Mouse (Mus musculus): ENCODE measurements around the gene Mcub. TPM values are rescaled to one million over a fixed set of nuclear protein-coding genes. Genes with fewer than 3 reads are reported as not detected.

The Mcub gene
- polyA plus RNA-seq, 1 experiment from 2014 or later = 3.9 TPM

DNA sequence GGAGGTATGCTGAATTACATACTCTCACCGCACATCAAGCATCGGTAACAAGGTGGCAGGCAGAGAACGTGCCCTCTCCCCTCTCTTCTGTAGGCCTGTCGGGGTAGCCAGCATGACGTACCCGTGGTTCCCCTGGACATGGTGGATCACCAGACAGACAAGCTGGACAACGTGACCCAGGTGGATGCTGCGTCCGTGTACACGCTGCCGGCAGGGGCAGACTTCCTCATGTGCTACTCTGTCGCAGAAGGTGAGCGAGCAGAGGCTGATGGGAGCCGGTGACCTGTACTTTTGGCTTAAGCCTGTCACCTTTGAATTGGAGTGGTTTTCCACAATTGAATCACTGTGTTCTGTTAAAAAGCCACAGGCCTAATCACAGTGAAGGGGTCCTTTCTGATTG lies 58.0 kb downstream of the Mcub start:
- Histone ChIP-seq H3K36me3 (replicated peaks) (no peaks in the 10 kb centered on the region), H3K4me1 (no peaks in the 10 kb centered on the region), H3K4me3 (no peak overlapping the region), H3K27ac (no peak overlapping the region), H3K9ac (no peak overlapping the region), H3K9me3 (no peaks in the 10 kb centered on the region), H3K4me2 (no peak overlapping the region), H3K27me3 (replicated peaks) (no peaks in the 10 kb centered on the region)
- no peak for ATAC-seq (replicated peaks)
- WGBS = 94% methylated on average over 14 of the region's 14 CpGs

DNA sequence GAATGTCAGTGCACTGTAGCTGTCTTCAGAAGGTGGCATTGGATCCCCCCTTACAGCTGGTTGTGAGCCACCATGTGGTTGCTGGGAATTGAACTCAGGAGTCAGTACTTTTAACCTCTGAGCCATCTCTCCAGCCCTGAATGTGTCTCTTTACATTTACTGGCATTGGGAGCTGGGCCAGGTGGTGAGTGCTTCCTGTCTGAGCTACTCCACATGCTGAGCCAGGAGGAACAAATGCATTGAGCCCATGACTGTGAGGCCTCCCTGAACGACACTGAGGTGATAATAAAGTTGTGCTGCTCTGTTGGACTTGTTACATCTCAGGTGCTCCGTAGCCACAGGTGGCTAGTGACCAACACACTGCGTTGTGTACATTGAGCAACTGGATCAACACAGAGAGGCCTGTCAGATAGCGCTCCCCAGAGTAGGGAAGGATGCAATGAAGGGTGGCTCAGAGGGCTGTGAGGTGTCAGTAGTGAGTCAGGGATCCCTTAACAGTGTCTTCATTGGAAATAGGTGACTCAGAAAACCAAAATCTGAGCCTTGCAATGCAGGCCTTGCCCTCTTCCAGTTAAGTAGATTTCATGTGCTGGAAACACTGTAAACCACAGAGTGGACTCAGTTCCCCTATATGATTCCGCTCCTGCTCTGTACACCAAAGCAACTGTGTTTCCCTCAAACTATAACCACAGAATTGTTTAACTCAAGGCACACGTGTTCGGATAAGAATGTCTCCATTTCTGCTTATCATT lies 65.4 kb downstream of the Mcub start:
- Histone ChIP-seq H3K9me3 (no peaks in the 10 kb centered on the region), H3K27ac (no peak overlapping the region), H3K36me3 (replicated peaks) (no peaks in the 10 kb centered on the region), H3K4me3 (no peak overlapping the region), H3K27me3 (replicated peaks) (no peaks in the 10 kb centered on the region), H3K4me1 (peaks cover 11% of the 10 kb centered on the region), H3K4me2 (no peak overlapping the region), H3K9ac (no peak overlapping the region)
- WGBS = 88% methylated on average over 7 of the region's 7 CpGs
- ATAC-seq (replicated peaks) = no peak

DNA sequence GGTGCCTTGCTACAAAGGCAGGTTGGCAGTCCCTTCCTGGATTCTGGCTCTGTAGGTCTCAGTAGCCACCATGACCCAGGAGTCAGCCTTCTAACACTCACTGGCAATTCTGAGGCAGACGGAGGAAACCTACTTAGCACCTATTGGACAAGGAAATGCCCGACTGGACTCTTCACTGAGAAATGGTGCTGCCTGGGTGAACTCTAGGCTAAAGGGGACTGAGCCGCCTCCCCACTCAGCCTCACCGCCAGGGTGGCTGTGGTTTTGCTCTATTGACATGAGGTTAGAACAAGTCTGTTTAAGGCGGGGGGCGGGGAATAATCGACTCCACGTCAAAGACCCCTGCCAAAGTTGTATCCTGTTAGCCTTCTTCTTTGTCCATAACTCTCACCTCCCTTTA lies 66.1 kb downstream of the Mcub start:
- no peak overlapping the region for H3K4me2 ChIP-seq
- H3K36me3 ChIP-seq (replicated peaks) = no peaks in the 10 kb centered on the region
- no peak overlapping the region for H3K27ac ChIP-seq
- H3K4me1 ChIP-seq = peaks cover 11% of the 10 kb centered on the region
- H3K4me3 ChIP-seq = no peak overlapping the region
- no peaks in the 10 kb centered on the region for H3K27me3 ChIP-seq (replicated peaks)
- 84% methylated on average over 8 of the region's 8 CpGs for WGBS
- no peak overlapping the region for H3K9ac ChIP-seq
- ATAC-seq (replicated peaks) = no peak
- H3K9me3 ChIP-seq = no peaks in the 10 kb centered on the region

DNA sequence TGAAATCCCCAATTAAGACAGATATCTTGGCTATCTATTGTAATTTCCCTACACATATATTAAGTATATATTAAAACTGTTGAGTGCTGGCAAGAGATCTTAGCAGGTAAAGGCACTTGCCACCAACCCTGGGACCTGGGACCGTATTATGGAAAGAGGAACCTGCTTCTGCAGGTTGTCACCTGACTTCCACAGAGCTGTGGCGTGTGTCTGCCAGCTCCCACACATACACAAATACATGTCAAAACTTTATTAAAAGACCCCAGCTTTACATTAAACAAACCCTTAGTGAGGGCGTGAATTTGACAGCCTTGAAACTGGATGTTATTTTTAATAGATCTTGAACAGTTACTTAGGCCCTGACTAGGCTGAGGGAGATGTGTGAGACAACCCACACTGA lies 66.6 kb downstream of the Mcub start:
- Histone ChIP-seq H3K9ac (no peak overlapping the region), H3K9me3 (no peaks in the 10 kb centered on the region), H3K4me2 (no peak overlapping the region), H3K4me3 (no peak overlapping the region), H3K27ac (no peak overlapping the region), H3K4me1 (peaks cover 11% of the 10 kb centered on the region), H3K27me3 (replicated peaks) (no peaks in the 10 kb centered on the region), H3K36me3 (replicated peaks) (no peaks in the 10 kb centered on the region)
- ATAC-seq (replicated peaks) = no peak
- 95% methylated on average over 3 of the region's 3 CpGs for WGBS

DNA sequence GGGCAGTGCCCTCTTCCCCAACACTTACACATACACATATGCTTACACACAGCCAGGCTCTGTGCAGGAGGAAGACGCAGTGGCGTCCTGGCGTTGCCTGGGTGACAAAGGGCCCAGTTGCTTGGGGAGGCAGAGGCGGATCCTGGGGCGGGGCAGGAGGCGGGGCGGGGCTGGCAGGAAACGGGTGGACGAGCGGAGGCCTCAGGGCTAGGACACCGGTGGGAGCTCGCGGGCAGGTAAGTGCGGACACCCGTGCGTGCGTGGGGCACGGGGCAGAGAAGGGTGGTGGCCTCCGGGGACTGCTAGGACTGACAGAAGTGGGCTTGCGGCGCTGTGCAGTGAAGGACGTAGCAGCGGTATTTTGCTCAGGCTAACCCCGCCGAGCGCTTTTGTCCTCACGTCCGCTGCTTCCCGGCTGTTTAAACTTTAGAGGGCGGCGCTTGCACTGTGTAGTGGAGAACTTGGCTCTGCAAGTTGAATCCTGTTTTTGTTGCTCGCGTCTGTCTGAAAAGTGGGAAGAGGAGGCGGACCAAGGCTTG lies 68.7 kb downstream of the Mcub start, which contains the start of gene Casp6:
TSS of gene Casp6 (plus strand) at position 155 of the 539 bp plus-strand sequence.
- peak within 1 kb of the TSS; percentile 77 for H3K4me2 ChIP-seq
- no peaks in the 10 kb centered on the region for H3K27me3 ChIP-seq (replicated peaks)
- peak within 1 kb of the TSS; percentile 53 for H3K4me3 ChIP-seq
- peak within 1 kb of the TSS; percentile 37 for H3K9ac ChIP-seq
- H3K9me3 ChIP-seq = no peaks in the 10 kb centered on the region
- peak; percentile 96 for ATAC-seq (replicated peaks)
- peaks cover 11% of the 10 kb centered on the region for H3K4me1 ChIP-seq
- H3K27ac ChIP-seq = no peak within 1 kb of the TSS
- 1% methylated on average over 34 of the region's 34 CpGs for WGBS
- H3K36me3 ChIP-seq (replicated peaks) = no peaks in the 10 kb centered on the region

DNA sequence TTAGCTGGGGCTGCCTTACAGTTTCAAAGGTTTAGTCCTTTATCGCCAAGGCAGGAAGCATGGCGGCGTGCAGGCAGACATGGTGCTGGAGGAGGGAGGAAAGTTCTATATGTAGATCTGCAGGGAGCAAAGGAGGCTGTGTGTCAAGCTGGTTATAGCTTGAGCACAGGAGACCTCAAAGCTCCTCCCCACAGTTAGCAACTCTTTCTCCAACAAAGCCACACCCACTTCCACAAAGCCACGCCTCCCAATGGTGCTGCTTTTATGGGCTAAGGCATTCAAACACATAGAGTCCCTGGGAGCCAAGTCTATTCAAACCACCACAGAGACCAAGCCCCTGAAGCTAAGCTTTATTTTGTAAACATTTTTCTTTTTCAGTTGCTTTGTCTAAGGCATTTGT lies 71.1 kb downstream of the Mcub start:
- H3K4me3 ChIP-seq = no peak overlapping the region
- no peak overlapping the region for H3K4me2 ChIP-seq
- peaks cover 11% of the 10 kb centered on the region for H3K4me1 ChIP-seq
- H3K27me3 ChIP-seq (replicated peaks) = no peaks in the 10 kb centered on the region
- no peak overlapping the region for H3K27ac ChIP-seq
- H3K9me3 ChIP-seq = no peaks in the 10 kb centered on the region
- WGBS = 60% methylated on average over 4 of the region's 4 CpGs
- no peaks in the 10 kb centered on the region for H3K36me3 ChIP-seq (replicated peaks)
- H3K9ac ChIP-seq = no peak overlapping the region
- ATAC-seq (replicated peaks) = no peak

DNA sequence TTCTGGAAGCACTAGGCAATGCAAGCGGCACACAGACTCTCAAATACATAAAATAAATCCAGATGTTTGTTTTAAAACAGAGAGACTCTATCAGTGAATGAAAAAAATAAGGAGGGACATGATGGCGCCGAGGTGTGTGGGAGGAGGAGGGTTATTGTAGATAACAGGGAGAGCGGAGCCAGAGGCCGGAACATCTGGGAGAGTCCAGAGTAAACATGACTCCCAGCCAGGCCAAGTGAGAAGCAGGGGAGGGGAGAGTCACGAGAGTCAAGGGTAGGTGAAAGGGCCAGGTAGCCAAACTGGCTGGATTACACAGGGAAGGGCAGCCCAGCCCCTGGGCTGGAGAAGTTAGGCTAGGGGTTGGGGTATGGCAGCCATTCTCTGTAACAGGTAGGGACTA lies 73.4 kb downstream of the Mcub start:
- ATAC-seq (replicated peaks) = no peak
- WGBS = 92% methylated on average over 6 of the region's 6 CpGs
- Histone ChIP-seq H3K4me3 (no peak overlapping the region), H3K4me2 (no peak overlapping the region), H3K27me3 (replicated peaks) (no peaks in the 10 kb centered on the region), H3K27ac (no peak overlapping the region), H3K4me1 (peaks cover 3% of the 10 kb centered on the region), H3K9me3 (no peaks in the 10 kb centered on the region), H3K9ac (no peak overlapping the region), H3K36me3 (replicated peaks) (no peaks in the 10 kb centered on the region; the same call in 1 of the 2 replicates)

DNA sequence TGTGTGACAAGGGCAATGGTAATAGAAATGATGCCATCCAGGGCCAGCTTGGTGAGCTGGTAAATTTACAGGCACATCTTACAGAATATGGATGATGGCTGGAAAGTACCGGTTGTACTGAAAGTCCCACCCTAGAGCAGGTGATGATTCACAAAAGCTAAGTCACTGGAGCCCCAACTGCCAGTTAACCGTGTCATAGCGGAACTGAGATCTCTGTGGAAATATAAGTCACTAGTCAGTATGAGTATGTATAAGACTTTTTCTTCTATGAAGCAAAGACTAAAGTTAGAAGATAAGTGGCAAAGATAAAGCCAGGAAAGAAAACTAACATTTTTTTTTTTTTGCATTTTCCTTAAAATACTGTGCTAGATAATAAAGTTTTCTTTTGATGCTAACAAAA lies 76.9 kb downstream of the Mcub start:
- peaks cover 6% of the 10 kb centered on the region; the same call in 1 of the 2 replicates for H3K36me3 ChIP-seq (replicated peaks)
- no peak overlapping the region for H3K27ac ChIP-seq
- no peaks in the 10 kb centered on the region for H3K27me3 ChIP-seq (replicated peaks)
- no peaks in the 10 kb centered on the region for H3K4me1 ChIP-seq
- no peaks in the 10 kb centered on the region for H3K9me3 ChIP-seq
- H3K4me3 ChIP-seq = no peak overlapping the region
- no peak for ATAC-seq (replicated peaks)
- no peak overlapping the region for H3K4me2 ChIP-seq
- WGBS = 93% methylated on average over 3 of the region's 3 CpGs
- H3K9ac ChIP-seq = no peak overlapping the region

DNA sequence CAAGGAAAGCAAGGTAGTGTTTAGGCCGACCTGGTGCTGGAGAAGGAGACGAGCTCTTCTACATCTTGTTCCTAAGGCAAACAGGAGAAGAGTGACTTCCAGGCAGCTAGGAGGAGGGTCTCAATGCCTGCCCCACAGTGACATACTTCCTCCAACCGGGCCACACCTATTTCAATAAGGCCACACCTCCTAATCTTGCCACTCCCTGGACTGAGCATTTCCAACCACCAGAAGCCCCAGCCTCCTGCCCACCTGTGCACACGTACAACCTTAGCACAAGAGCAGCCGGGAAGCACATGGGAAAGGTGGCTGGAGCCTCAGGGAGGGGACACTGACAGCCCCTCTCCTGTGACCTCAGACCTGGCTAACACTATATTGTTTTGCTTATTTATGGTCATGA lies 78.0 kb downstream of the Mcub start:
- Histone ChIP-seq H3K27me3 (replicated peaks) (no peaks in the 10 kb centered on the region), H3K9ac (no peak overlapping the region), H3K4me3 (no peak overlapping the region), H3K4me1 (no peaks in the 10 kb centered on the region), H3K27ac (no peak overlapping the region), H3K36me3 (replicated peaks) (peaks cover 6% of the 10 kb centered on the region; the same call in 1 of the 2 replicates), H3K9me3 (no peaks in the 10 kb centered on the region), H3K4me2 (no peak overlapping the region)
- WGBS = 89% methylated on average over 5 of the region's 5 CpGs
- ATAC-seq (replicated peaks) = no peak

DNA sequence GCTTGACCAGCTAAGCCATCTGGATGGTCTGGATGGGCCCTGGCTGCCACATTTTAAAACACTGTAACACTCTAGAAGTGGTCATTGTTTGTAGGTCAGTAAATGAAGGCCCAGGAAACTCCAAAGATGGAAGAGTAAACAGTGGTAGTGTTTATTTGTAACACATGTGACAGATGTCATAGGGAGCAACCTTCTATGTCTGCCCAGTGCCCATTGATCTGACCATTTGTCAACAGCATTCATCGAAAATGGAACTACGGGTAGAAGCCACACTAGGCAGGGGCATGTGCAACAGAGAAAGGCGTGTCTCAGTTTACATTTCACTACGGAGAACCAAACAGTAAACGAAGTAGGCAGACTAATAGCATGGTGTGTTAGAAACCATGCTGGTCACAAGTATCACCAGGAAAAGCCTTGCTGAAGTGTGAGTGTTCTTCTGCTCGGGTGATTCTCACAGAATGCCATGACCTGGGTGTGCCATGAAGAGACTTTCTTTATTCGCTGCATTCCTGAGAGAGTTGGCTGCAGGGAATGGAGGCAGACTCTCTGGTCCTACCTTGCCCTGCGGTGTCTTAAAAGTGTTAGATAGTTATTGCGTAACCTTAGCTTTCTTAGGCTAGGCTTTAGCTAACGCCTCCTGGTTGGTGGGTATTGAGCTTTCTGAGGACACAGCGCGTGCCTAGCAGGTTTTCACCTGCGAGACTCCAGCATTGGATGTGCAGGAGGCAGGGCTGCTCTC lies 82.1 kb downstream of the Mcub start:
- Histone ChIP-seq H3K9me3 (no peaks in the 10 kb centered on the region), H3K36me3 (replicated peaks) (peaks cover 6% of the 10 kb centered on the region; the same call in 1 of the 2 replicates), H3K9ac (no peak overlapping the region), H3K27ac (no peak overlapping the region), H3K4me2 (no peak overlapping the region), H3K27me3 (replicated peaks) (no peaks in the 10 kb centered on the region), H3K4me1 (no peaks in the 10 kb centered on the region), H3K4me3 (no peak overlapping the region)
- ATAC-seq (replicated peaks) = no peak
- WGBS = 92% methylated on average over 13 of the region's 13 CpGs

DNA sequence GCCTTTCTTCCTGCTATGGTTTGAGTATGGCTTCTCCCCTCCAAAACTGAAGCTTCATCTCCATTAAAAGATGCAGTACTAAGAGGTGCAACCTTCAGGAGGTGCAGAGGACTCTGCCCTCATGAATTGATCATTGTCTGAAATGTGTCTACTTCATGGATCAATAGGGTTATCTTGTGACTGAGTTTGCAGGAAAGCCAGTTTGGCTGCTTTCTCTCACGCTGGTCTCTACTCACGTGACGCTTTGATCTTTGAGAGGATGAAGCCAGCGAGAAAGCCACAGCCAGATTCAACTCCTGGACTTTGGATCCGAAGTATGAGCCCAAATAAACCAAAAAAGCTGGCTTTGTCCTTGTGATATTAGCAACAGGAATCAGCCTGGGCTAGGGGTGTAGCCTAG lies 83.6 kb downstream of the Mcub start:
- H3K9me3 ChIP-seq = no peaks in the 10 kb centered on the region
- no peaks in the 10 kb centered on the region for H3K27me3 ChIP-seq (replicated peaks)
- H3K36me3 ChIP-seq (replicated peaks) = 0 out of 2 replicates have a peak, but pooled peaks cover 6% of the 10 kb centered on the region
- 79% methylated on average over 5 of the region's 5 CpGs for WGBS
- H3K9ac ChIP-seq = no peak overlapping the region
- no peaks in the 10 kb centered on the region for H3K4me1 ChIP-seq
- no peak overlapping the region for H3K4me2 ChIP-seq
- H3K4me3 ChIP-seq = no peak overlapping the region
- no peak overlapping the region for H3K27ac ChIP-seq
- ATAC-seq (replicated peaks) = no peak

DNA sequence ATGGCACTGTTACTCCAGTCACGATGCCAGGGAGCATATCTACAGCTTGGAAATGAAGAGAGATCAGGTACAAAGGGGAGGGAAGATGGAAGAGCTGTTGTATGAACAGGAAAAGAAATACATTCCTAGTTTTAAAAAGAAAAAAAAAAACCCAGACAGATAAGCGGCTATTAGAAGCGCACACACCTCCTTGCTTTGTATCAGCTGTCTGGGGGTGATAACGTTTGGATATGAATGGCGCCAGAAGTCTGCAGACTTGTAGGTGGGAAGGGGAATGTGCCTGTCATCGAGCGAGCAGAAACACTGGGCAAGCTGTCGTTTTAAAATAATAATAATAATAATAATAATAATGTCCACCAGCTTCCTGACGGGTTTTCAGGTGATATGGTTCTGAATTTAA lies 84.4 kb downstream of the Mcub start:
- Histone ChIP-seq H3K27ac (no peak overlapping the region), H3K4me2 (no peak overlapping the region), H3K4me3 (no peak overlapping the region), H3K9me3 (no peaks in the 10 kb centered on the region), H3K4me1 (no peaks in the 10 kb centered on the region), H3K9ac (no peak overlapping the region), H3K36me3 (replicated peaks) (0 out of 2 replicates have a peak, but pooled peaks cover 4% of the 10 kb centered on the region), H3K27me3 (replicated peaks) (no peaks in the 10 kb centered on the region)
- 92% methylated on average over 9 of the region's 9 CpGs for WGBS
- ATAC-seq (replicated peaks) = no peak

Data from midbrain, embryonic 15.5 days (tissue).